Mouse (Mus musculus) neural tube, embryonic 10.5 days (tissue): ENCODE results near the gene Mroh7.

Source experiments
- DNase-seq: peaks from one replicate; pipeline ENCODE4 v3.0.0-alpha.2; 2017; ENCODE audit warnings: low spot score; ENCODE audit errors: extremely low spot score

Mroh7 gene

GRCm38 (mm10) chr4:106633281-106634085, 97.2 kb downstream of the Mroh7 start:
- no peak for DNase-seq

- DNase-seq, result no peak
Measured at GRCm38 (mm10) chr4:106632313-106632712, 98.4 kb downstream of the Mroh7 start.
